Mouse (Mus musculus): ENCODE measurements around the gene Usp37. TPM values are rescaled to one million over a fixed set of nuclear protein-coding genes. Genes with fewer than 3 reads are reported as not detected.
A peak's percentile ranks its signal among the peaks of the same experiment; 100 is the strongest.
"Not testable (repeated sequence)": the region's sequence is repeated elsewhere in the genome, so short reads cannot be mapped to it uniquely, and the experiment has no call there.

The Usp37 gene
- polyA plus RNA-seq, 1 experiment = 4.3 TPM

DNA sequence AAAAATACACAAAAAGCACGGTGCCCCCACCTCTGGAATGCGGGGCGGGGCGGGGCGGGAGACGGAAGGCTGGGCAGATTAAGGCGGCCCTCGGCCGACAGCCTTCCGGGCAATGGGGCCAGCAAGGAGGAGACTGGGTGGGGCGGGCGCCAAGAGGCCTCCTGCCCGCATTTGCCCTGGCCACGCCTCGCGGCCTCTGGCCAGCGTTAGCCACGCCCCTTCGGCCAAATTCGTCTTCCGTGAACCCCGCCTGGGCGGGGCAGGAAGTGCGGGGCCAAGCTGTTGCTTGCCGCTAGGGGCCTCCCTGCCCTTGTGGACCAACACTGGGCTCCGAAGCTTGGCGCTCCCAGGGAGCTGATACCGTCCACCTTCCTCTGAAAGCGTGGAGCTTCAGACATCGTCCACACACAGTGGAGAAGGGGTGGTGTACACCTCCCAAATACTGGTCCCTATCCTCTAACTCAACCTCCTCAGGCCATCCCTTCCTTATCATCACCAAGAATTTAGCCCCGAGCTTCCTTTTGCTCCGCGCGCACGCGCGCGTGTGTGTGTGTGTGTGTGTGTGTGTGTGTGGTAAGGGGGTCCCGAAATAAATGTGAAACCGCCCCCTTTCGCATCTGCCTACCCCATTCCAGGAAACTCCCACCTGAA lies 146.7 kb downstream of the Usp37 start:
- Histone ChIP-seq H3K4me1 (ENCODE audit: control insufficient read depth, insufficient read depth, low read length) (peaks cover 7% of the 10 kb centered on the region; the same call in 1 of the 2 replicates), H3K27ac (ENCODE audit: insufficient read depth, low read depth, low read length) (peak overlapping the region; percentile 92), H3K36me3 (ENCODE audit: control insufficient read depth, insufficient read depth, low read length) (peaks cover 2% of the 10 kb centered on the region; the same call in 1 of the 2 replicates), H3K4me3 (ENCODE audit: insufficient read depth, low read depth, low read length) (peak overlapping the region; percentile 42), H3K27me3 (replicated peaks; ENCODE audit: control insufficient read depth, insufficient read depth, low read length) (no peaks in the 10 kb centered on the region)
- TF ChIP-seq CTCF (conservative IDR thresholded peaks at IDR 0.05; ENCODE audit: insufficient read depth, insufficient read length, low read depth, low read length) = peak; percentile 76
- peak; percentile 94 for TF ChIP-seq POLR2A (IDR thresholded peaks at IDR 0.05; ENCODE audit: low read depth, low read length)
- peak; percentile 100 for DNase-seq
- WGBS = under 1% methylated on average over 41 of the region's 41 CpGs

DNA sequence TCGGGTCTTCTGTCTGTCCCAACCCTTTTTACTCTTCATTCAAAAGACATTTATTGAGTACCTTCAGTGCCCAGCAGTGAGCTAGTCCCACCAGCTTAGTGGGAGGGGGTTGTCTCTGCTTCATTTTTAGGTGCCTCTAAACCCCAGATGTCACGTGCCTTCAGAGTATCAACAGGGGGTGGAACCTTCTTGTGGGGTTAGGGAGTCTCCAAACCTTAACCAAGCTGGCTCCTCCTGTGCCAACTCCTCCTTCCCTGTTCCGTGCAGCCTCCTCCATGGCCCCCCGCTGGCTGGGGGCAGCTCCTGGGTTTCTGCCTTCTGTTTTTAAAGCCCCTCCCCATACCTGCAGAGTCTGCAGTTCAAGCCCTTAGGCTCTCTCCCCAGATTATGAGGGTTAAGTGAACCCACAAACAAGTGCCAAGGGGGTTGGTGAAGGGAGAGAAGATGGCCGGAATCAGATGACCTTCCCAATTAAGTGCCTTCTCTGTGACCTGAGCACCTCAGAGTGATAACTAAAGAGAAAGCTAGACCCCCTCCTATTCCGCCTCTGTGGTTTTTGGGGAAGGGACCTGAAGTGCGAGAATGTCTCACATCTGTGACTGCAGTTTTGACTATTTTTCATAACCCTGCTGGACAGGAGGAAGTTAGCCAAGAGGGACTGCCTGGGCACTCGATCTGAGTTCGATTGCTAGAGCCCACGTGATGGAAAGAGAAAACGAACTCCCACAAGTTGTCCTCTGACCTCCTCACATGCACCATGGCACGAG lies 147.4 kb downstream of the Usp37 start:
- Histone ChIP-seq H3K27ac (ENCODE audit: insufficient read depth, low read depth, low read length) (peak overlapping the region; percentile 92), H3K4me3 (ENCODE audit: insufficient read depth, low read depth, low read length) (peak overlapping the region; percentile 25; the same call in 1 of the 2 replicates)
- DNase-seq = peak; percentile 69
- 6% methylated on average over 12 of the region's 12 CpGs for WGBS
- H3K4me1 ChIP-seq (ENCODE audit: control insufficient read depth, insufficient read depth, low read length); H3K27me3 ChIP-seq (replicated peaks; ENCODE audit: control insufficient read depth, insufficient read depth, low read length); H3K36me3 ChIP-seq (ENCODE audit: control insufficient read depth, insufficient read depth, low read length): not testable (repeated sequence)

DNA sequence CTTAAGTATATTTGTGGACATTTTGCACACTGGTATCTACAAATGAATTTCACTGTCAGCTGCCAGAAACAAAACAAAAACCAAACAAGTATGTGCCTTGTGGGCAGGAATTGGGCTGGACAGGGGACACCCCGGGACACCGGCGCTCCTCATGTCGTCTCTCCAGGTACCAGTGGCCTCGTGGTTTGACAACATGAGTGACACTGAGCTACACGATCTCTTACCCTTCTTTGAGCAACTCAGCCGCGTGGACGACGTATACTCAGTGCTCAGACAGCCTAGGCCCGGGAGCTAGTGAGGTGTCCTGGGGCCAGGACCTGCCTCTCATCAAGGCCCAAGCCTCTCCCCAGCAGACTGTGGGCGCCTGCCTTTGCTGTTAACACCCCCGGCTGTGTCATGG lies 148.8 kb downstream of the Usp37 start:
- H3K27me3 ChIP-seq (replicated peaks; ENCODE audit: control insufficient read depth, insufficient read depth, low read length) = no peaks in the 10 kb centered on the region
- no peak for TF ChIP-seq CTCF (conservative IDR thresholded peaks at IDR 0.05; ENCODE audit: insufficient read depth, insufficient read length, low read depth, low read length)
- TF ChIP-seq POLR2A (IDR thresholded peaks at IDR 0.05; ENCODE audit: low read depth, low read length) = no peak
- H3K36me3 ChIP-seq (ENCODE audit: control insufficient read depth, insufficient read depth, low read length) = peaks cover 2% of the 10 kb centered on the region; the same call in 1 of the 2 replicates
- H3K4me3 ChIP-seq (ENCODE audit: insufficient read depth, low read depth, low read length) = no peak overlapping the region
- no peak overlapping the region for H3K27ac ChIP-seq (ENCODE audit: insufficient read depth, low read depth, low read length)
- H3K4me1 ChIP-seq (ENCODE audit: control insufficient read depth, insufficient read depth, low read length) = peaks cover 7% of the 10 kb centered on the region; the same call in 1 of the 2 replicates
- WGBS = 82% methylated on average over 13 of the region's 13 CpGs
- no peak for DNase-seq

DNA sequence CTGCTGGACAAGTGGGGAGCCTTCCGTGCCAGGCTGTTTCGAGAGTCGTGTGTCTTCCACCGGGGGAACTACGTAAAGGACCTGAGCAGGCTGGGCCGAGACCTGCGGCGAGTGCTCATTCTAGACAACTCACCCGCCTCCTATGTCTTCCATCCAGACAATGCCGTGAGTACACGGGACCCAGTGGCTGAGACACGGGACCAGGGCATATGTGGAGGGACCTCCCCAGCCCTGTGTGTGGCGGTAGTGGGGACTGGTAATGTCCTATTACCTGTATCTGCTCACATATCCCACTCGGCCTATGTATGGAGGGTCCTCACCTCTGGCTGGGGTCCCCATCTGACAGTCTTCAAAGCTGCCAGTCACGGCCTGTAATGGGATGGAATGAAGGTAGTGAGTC lies 149.2 kb downstream of the Usp37 start:
- H3K36me3 ChIP-seq (ENCODE audit: control insufficient read depth, insufficient read depth, low read length) = peaks cover 2% of the 10 kb centered on the region; the same call in 1 of the 2 replicates
- peaks cover 7% of the 10 kb centered on the region; the same call in 1 of the 2 replicates for H3K4me1 ChIP-seq (ENCODE audit: control insufficient read depth, insufficient read depth, low read length)
- H3K27ac ChIP-seq (ENCODE audit: insufficient read depth, low read depth, low read length) = no peak overlapping the region
- no peaks in the 10 kb centered on the region for H3K27me3 ChIP-seq (replicated peaks; ENCODE audit: control insufficient read depth, insufficient read depth, low read length)
- no peak for TF ChIP-seq CTCF (conservative IDR thresholded peaks at IDR 0.05; ENCODE audit: insufficient read depth, insufficient read length, low read depth, low read length)
- TF ChIP-seq POLR2A (IDR thresholded peaks at IDR 0.05; ENCODE audit: low read depth, low read length) = no peak
- DNase-seq = no peak
- WGBS = 92% methylated on average over 15 of the region's 15 CpGs
- H3K4me3 ChIP-seq (ENCODE audit: insufficient read depth, low read depth, low read length) = no peak overlapping the region

DNA sequence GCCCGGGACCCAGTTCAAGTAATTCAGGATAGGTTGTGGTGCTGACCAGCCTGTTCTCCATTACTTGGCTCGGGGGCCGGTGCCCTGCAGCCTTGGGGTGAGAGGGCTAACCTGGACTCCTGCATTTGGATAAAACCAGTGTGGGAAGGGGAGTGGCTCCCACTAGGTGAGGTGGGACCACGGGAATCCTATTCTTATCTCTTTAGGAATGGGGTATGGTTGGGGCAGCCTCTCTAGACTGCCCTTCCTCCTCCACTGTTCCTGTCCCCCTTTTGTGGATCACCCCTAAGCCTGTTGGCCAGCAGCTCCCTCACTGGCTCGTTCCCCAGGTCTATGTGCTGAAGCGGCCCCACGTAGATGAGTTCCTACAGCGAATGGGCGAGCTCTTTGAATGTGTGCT lies 149.8 kb downstream of the Usp37 start:
- TF ChIP-seq CTCF (conservative IDR thresholded peaks at IDR 0.05; ENCODE audit: insufficient read depth, insufficient read length, low read depth, low read length) = no peak
- no peak for TF ChIP-seq POLR2A (IDR thresholded peaks at IDR 0.05; ENCODE audit: low read depth, low read length)
- Histone ChIP-seq H3K27ac (ENCODE audit: insufficient read depth, low read depth, low read length) (no peak overlapping the region), H3K36me3 (ENCODE audit: control insufficient read depth, insufficient read depth, low read length) (peaks cover 2% of the 10 kb centered on the region; the same call in 1 of the 2 replicates), H3K4me1 (ENCODE audit: control insufficient read depth, insufficient read depth, low read length) (peaks cover 7% of the 10 kb centered on the region; the same call in 1 of the 2 replicates), H3K27me3 (replicated peaks; ENCODE audit: control insufficient read depth, insufficient read depth, low read length) (no peaks in the 10 kb centered on the region), H3K4me3 (ENCODE audit: insufficient read depth, low read depth, low read length) (no peak overlapping the region)
- DNase-seq = no peak
- WGBS = 86% methylated on average over 9 of the region's 9 CpGs

DNA sequence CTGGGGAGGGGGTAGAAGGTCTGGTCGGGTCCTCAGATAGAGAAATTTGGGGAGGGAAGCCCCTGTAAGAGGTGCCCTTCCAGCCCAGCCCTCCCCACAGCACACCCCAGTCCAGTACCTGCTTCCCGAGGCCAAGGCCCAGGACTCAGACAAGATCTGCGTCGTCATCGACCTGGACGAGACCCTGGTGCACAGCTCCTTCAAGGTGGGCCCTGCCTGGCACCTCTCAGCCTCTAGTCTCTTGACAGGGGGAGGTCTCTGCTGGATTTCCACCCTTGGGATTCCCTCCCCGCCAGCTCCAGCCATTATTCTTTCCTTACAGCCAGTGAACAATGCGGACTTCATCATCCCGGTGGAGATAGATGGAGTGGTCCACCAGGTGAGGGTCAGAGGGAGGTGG lies 150.4 kb downstream of the Usp37 start:
- H3K27me3 ChIP-seq (replicated peaks; ENCODE audit: control insufficient read depth, insufficient read depth, low read length) = no peaks in the 10 kb centered on the region
- no peak overlapping the region for H3K27ac ChIP-seq (ENCODE audit: insufficient read depth, low read depth, low read length)
- H3K36me3 ChIP-seq (ENCODE audit: control insufficient read depth, insufficient read depth, low read length) = peaks cover 2% of the 10 kb centered on the region; the same call in 1 of the 2 replicates
- no peak for DNase-seq
- H3K4me1 ChIP-seq (ENCODE audit: control insufficient read depth, insufficient read depth, low read length) = peaks cover 7% of the 10 kb centered on the region; the same call in 1 of the 2 replicates
- 78% methylated on average over 9 of the region's 9 CpGs for WGBS
- TF ChIP-seq CTCF (conservative IDR thresholded peaks at IDR 0.05; ENCODE audit: insufficient read depth, insufficient read length, low read depth, low read length) = no peak
- TF ChIP-seq POLR2A (IDR thresholded peaks at IDR 0.05; ENCODE audit: low read depth, low read length) = no peak
- no peak overlapping the region for H3K4me3 ChIP-seq (ENCODE audit: insufficient read depth, low read depth, low read length)

DNA sequence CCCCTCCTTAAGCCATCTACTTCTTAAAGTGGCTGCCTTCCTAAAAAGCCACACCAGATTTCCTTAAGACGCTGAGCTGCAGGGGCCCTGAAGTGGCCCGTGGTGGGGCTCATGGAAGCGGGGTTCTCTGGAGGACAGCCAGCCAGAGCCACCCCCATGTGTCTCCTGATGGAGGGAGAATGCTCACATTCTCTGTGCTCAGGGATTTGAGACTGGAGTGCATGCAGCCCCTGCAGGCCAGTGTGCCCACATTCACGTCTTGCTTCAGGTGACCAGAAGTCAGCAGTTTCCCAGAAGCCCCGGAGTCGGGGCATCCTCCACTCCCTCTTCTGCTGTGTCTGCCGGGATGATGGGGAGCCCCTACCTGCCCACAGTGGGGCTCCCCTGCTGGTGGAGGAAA lies 151.1 kb downstream of the Usp37 start:
- WGBS = 16% methylated on average over 7 of the region's 7 CpGs
- Histone ChIP-seq H3K36me3 (ENCODE audit: control insufficient read depth, insufficient read depth, low read length) (peaks cover 2% of the 10 kb centered on the region; the same call in 1 of the 2 replicates), H3K27me3 (replicated peaks; ENCODE audit: control insufficient read depth, insufficient read depth, low read length) (no peaks in the 10 kb centered on the region), H3K4me1 (ENCODE audit: control insufficient read depth, insufficient read depth, low read length) (peaks cover 7% of the 10 kb centered on the region; the same call in 1 of the 2 replicates), H3K4me3 (ENCODE audit: insufficient read depth, low read depth, low read length) (peak overlapping the region; percentile 85), H3K27ac (ENCODE audit: insufficient read depth, low read depth, low read length) (peak overlapping the region; percentile 51)
- TF ChIP-seq POLR2A (IDR thresholded peaks at IDR 0.05; ENCODE audit: low read depth, low read length) = no peak
- TF ChIP-seq CTCF (conservative IDR thresholded peaks at IDR 0.05; ENCODE audit: insufficient read depth, insufficient read length, low read depth, low read length) = no peak
- no peak for DNase-seq
